Mouse (Mus musculus): ENCODE measurements around the gene Atp8a2. TPM values are rescaled to one million over a fixed set of nuclear protein-coding genes. Genes with fewer than 3 reads are reported as not detected.

The Atp8a2 gene
- polyA plus RNA-seq, 1 experiment from 2014 or later = 6.9 TPM

GRCm38 (mm10) chr14:59807528-59808300, 389.3 kb downstream of the Atp8a2 start:
- peaks cover 4% of the 10 kb centered on the region; the same call in 1 of the 2 replicates for H3K9me3 ChIP-seq
- H3K27me3 ChIP-seq (ENCODE audit: insufficient read depth, poor library complexity, severe bottlenecking) = no peaks in the 10 kb centered on the region
- 78% methylated on average over 7 of the region's 7 CpGs for WGBS
- no peak overlapping the region for H3K27ac ChIP-seq
- H3K4me1 ChIP-seq = peaks cover 3% of the 10 kb centered on the region; the same call in 1 of the 2 replicates
- no peaks in the 10 kb centered on the region for H3K36me3 ChIP-seq
- DNase-seq (ENCODE audit: low spot score) = no peak
- H3K4me3 ChIP-seq = no peak overlapping the region

GRCm38 (mm10) chr14:59806910-59807309, 390.1 kb downstream of the Atp8a2 start:
- no peaks in the 10 kb centered on the region for H3K36me3 ChIP-seq
- H3K9me3 ChIP-seq = peaks cover 4% of the 10 kb centered on the region; the same call in 1 of the 2 replicates
- 65% methylated on average over 4 of the region's 4 CpGs for WGBS
- no peak overlapping the region for H3K4me3 ChIP-seq
- H3K27ac ChIP-seq = no peak overlapping the region
- DNase-seq (ENCODE audit: low spot score) = no peak
- no peaks in the 10 kb centered on the region for H3K27me3 ChIP-seq (ENCODE audit: insufficient read depth, poor library complexity, severe bottlenecking)
- peaks cover 3% of the 10 kb centered on the region; the same call in 1 of the 2 replicates for H3K4me1 ChIP-seq

GRCm38 (mm10) chr14:59806159-59806558, 390.8 kb downstream of the Atp8a2 start:
- no peak for DNase-seq (ENCODE audit: low spot score)
- Histone ChIP-seq H3K27ac (no peak overlapping the region), H3K36me3 (no peaks in the 10 kb centered on the region), H3K27me3 (ENCODE audit: insufficient read depth, poor library complexity, severe bottlenecking) (no peaks in the 10 kb centered on the region), H3K9me3 (peaks cover 4% of the 10 kb centered on the region; the same call in 1 of the 2 replicates), H3K4me1 (peaks cover 3% of the 10 kb centered on the region; the same call in 1 of the 2 replicates), H3K4me3 (no peak overlapping the region)
- 67% methylated on average over 4 of the region's 4 CpGs for WGBS

GRCm38 (mm10) chr14:59805683-59806082, 391.3 kb downstream of the Atp8a2 start:
- Histone ChIP-seq H3K27me3 (ENCODE audit: insufficient read depth, poor library complexity, severe bottlenecking) (no peaks in the 10 kb centered on the region), H3K9me3 (peaks cover 4% of the 10 kb centered on the region; the same call in 1 of the 2 replicates), H3K36me3 (no peaks in the 10 kb centered on the region), H3K4me1 (peaks cover 3% of the 10 kb centered on the region; the same call in 1 of the 2 replicates), H3K4me3 (no peak overlapping the region), H3K27ac (no peak overlapping the region)
- WGBS = 67% methylated on average over 7 of the region's 7 CpGs
- DNase-seq (ENCODE audit: low spot score) = no peak

GRCm38 (mm10) chr14:59801961-59802599, 394.9 kb downstream of the Atp8a2 start:
- 71% methylated on average over 8 of the region's 8 CpGs for WGBS
- Histone ChIP-seq H3K27ac (no peak overlapping the region), H3K9me3 (peaks cover 4% of the 10 kb centered on the region; the same call in 1 of the 2 replicates), H3K4me1 (peaks cover 3% of the 10 kb centered on the region; the same call in 1 of the 2 replicates), H3K36me3 (no peaks in the 10 kb centered on the region), H3K27me3 (ENCODE audit: insufficient read depth, poor library complexity, severe bottlenecking) (no peaks in the 10 kb centered on the region), H3K4me3 (no peak overlapping the region)
- DNase-seq (ENCODE audit: low spot score) = peak; percentile 25

- DNase-seq (ENCODE audit: low spot score) = no peak
- H3K4me1 ChIP-seq = no peaks in the 10 kb centered on the region
- H3K27ac ChIP-seq = no peak overlapping the region
- H3K36me3 ChIP-seq = no peaks in the 10 kb centered on the region
- peaks cover 4% of the 10 kb centered on the region; the same call in 1 of the 2 replicates for H3K9me3 ChIP-seq
- WGBS = 86% methylated on average over 3 of the region's 3 CpGs
- no peak overlapping the region for H3K4me3 ChIP-seq
- no peaks in the 10 kb centered on the region for H3K27me3 ChIP-seq (ENCODE audit: insufficient read depth, poor library complexity, severe bottlenecking)
These were observed 397.5 kb downstream of the Atp8a2 start for GRCm38 (mm10) chr14:59799511-59799910.

GRCm38 (mm10) chr14:59793841-59794240, 403.1 kb downstream of the Atp8a2 start:
- 64% methylated on average over 10 of the region's 10 CpGs for WGBS

GRCm38 (mm10) chr14:59783348-59784341, 413.3 kb downstream of the Atp8a2 start:
- Histone ChIP-seq H3K27ac (no peak overlapping the region), H3K4me3 (no peak overlapping the region), H3K36me3 (no peaks in the 10 kb centered on the region), H3K27me3 (ENCODE audit: insufficient read depth, poor library complexity, severe bottlenecking) (peaks cover 5% of the 10 kb centered on the region; the same call in 1 of the 2 replicates), H3K4me1 (peaks cover 14% of the 10 kb centered on the region), H3K9me3 (no peaks in the 10 kb centered on the region)
- 71% methylated on average over 11 of the region's 11 CpGs for WGBS
- no peak for DNase-seq (ENCODE audit: low spot score)

More at GRCm38 (mm10) chr14:59793841-59794240, 403.1 kb downstream of the Atp8a2 start:
- Histone ChIP-seq H3K4me1 (no peaks in the 10 kb centered on the region), H3K9me3 (no peaks in the 10 kb centered on the region), H3K4me3 (no peak overlapping the region), H3K27me3 (ENCODE audit: insufficient read depth, poor library complexity, severe bottlenecking) (no peaks in the 10 kb centered on the region), H3K36me3 (no peaks in the 10 kb centered on the region), H3K27ac (no peak overlapping the region)
- DNase-seq (ENCODE audit: low spot score) = no peak

GRCm38 (mm10) chr14:59780391-59780790, 416.6 kb downstream of the Atp8a2 start:
- H3K4me3 ChIP-seq = no peak overlapping the region
- H3K27ac ChIP-seq = no peak overlapping the region
- DNase-seq (ENCODE audit: low spot score) = no peak
- no peaks in the 10 kb centered on the region for H3K9me3 ChIP-seq
- WGBS = 72% methylated on average over 9 of the region's 9 CpGs
- peaks cover 14% of the 10 kb centered on the region for H3K4me1 ChIP-seq
- peaks cover 5% of the 10 kb centered on the region; the same call in 1 of the 2 replicates for H3K27me3 ChIP-seq (ENCODE audit: insufficient read depth, poor library complexity, severe bottlenecking)
- no peaks in the 10 kb centered on the region for H3K36me3 ChIP-seq

- peaks cover 5% of the 10 kb centered on the region for H3K4me1 ChIP-seq
- H3K27me3 ChIP-seq (ENCODE audit: insufficient read depth, poor library complexity, severe bottlenecking) = peaks cover 13% of the 10 kb centered on the region
- no peak overlapping the region for H3K4me3 ChIP-seq
- DNase-seq (ENCODE audit: low spot score) = no peak
- H3K9me3 ChIP-seq = no peaks in the 10 kb centered on the region
- H3K36me3 ChIP-seq = no peaks in the 10 kb centered on the region
- no peak overlapping the region for H3K27ac ChIP-seq
- 62% methylated on average over 3 of the region's 3 CpGs for WGBS
These were observed 434.8 kb downstream of the Atp8a2 start for GRCm38 (mm10) chr14:59762227-59762626.

GRCm38 (mm10) chr14:59759900-59760493, 437.0 kb downstream of the Atp8a2 start:
- Histone ChIP-seq H3K27ac (no peak overlapping the region), H3K36me3 (no peaks in the 10 kb centered on the region), H3K4me3 (no peak overlapping the region), H3K4me1 (no peaks in the 10 kb centered on the region; the same call in none of the 2 replicates), H3K27me3 (ENCODE audit: insufficient read depth, poor library complexity, severe bottlenecking) (peaks cover 8% of the 10 kb centered on the region), H3K9me3 (no peaks in the 10 kb centered on the region)
- no peak for DNase-seq (ENCODE audit: low spot score)
- WGBS = 81% methylated on average over 12 of the region's 12 CpGs

Data from heart, embryonic 10.5 days (tissue).